Mouse (Mus musculus) thymus, postnatal 0 days (tissue): ENCODE results near the gene Neurod2. TPM values are rescaled to one million over a fixed set of nuclear protein-coding genes. Genes with fewer than 3 reads are reported as not detected.

Experiments
- DNase-seq: peaks from one replicate; pipeline ENCODE4 v3.0.0-alpha.2; 2015; ENCODE audit warnings: low spot score
- polyA plus RNA-seq: library from polyadenylated mRNA; unstranded; fragments of >200 nt; fragmentation: Nextera tagmentation; extraction: Ambion mirVana; gene quantifications from 2 replicates; pipeline ENCODE4 v1.2.1, GENCODE M21; 2015

The Neurod2 gene
- polyA plus RNA-seq, 1 experiment from 2014 or later = not detected

- DNase-seq = no peak
These were observed 4.7 kb upstream of the Neurod2 start for GRCm38 (mm10) chr11:98333981-98334741.

- no peak for DNase-seq
These were observed 3.8 kb upstream of the Neurod2 start for GRCm38 (mm10) chr11:98333263-98333696.

GRCm38 (mm10) chr11:98332841-98333240, 3.4 kb upstream of the Neurod2 start:
- DNase-seq = no peak

- no peak for DNase-seq
These were observed 2.7 kb upstream of the Neurod2 start for GRCm38 (mm10) chr11:98332186-98332585.

GRCm38 (mm10) chr11:98331401-98331800, 2.0 kb upstream of the Neurod2 start:
- DNase-seq = no peak

- DNase-seq = no peak
These were observed 1.3 kb upstream of the Neurod2 start for GRCm38 (mm10) chr11:98330745-98331204.

- DNase-seq = no peak
These were observed 704 bp upstream of the Neurod2 start for GRCm38 (mm10) chr11:98329960-98330744.

GRCm38 (mm10) chr11:98328371-98329069, 928 bp downstream of the Neurod2 start:
- no peak for DNase-seq

- no peak for DNase-seq
These were observed 1.4 kb downstream of the Neurod2 start for GRCm38 (mm10) chr11:98328031-98328370.

GRCm38 (mm10) chr11:98327136-98328030, 2.1 kb downstream of the Neurod2 start:
- no peak for DNase-seq

- no peak for DNase-seq
These were observed 2.7 kb downstream of the Neurod2 start for GRCm38 (mm10) chr11:98326741-98327135.

GRCm38 (mm10) chr11:98325821-98326218, 3.6 kb downstream of the Neurod2 start:
- no peak for DNase-seq

GRCm38 (mm10) chr11:98325191-98325820, 4.1 kb downstream of the Neurod2 start:
- no peak for DNase-seq

GRCm38 (mm10) chr11:98323933-98324332, 5.5 kb downstream of the Neurod2 start:
- DNase-seq = no peak

GRCm38 (mm10) chr11:98323136-98323866, 6.1 kb downstream of the Neurod2 start:
- no peak for DNase-seq

- DNase-seq = no peak
These were observed 7.3 kb downstream of the Neurod2 start for GRCm38 (mm10) chr11:98322159-98322558.

- no peak for DNase-seq
These were observed 7.8 kb downstream of the Neurod2 start for GRCm38 (mm10) chr11:98321677-98322003.

- no peak for DNase-seq
These were observed 8.4 kb downstream of the Neurod2 start for GRCm38 (mm10) chr11:98320806-98321676.

GRCm38 (mm10) chr11:98320381-98320780, 9.1 kb downstream of the Neurod2 start:
- no peak for DNase-seq
